Mouse (Mus musculus): ENCODE data around the gene Gm20388. TPM values are rescaled to one million over a fixed set of nuclear protein-coding genes. Genes with fewer than 3 reads are reported as not detected.

Gene Gm20388
- total and polyA plus RNA-seq, 2 experiments from 2014 or later, result 17.3 TPM; not detected in 1

- peaks cover 41% of the 10 kb centered on the region for H3K27me3 ChIP-seq (ENCODE audit: control insufficient read depth, insufficient read depth, low read length)
- H3K9ac ChIP-seq (replicated peaks; ENCODE audit: low read depth, low read length), result no peak overlapping the region
- H3K27ac ChIP-seq (ENCODE audit: low read depth), result no peak overlapping the region
- H3K4me3 ChIP-seq (ENCODE audit: low read depth, low read length), result no peak overlapping the region
- no peak overlapping the region for H3K4me2 ChIP-seq (ENCODE audit: low read depth, low read length)
- no peak for ATAC-seq (ENCODE audit: insufficient read depth, low read depth)
- no peaks in the 10 kb centered on the region for H3K36me3 ChIP-seq (replicated peaks; ENCODE audit: control insufficient read depth, insufficient read depth, low read length)
- no peaks in the 10 kb centered on the region for H3K4me1 ChIP-seq (ENCODE audit: control insufficient read depth, insufficient read depth)
- DNase-seq (ENCODE audit: low spot score), result no peak
- TF ChIP-seq CTCF (IDR thresholded peaks at IDR 0.05; ENCODE audit: low read depth) (no peak), EP300 (IDR thresholded peaks at IDR 0.05; ENCODE audit: low read depth) (no peak)
- 43% methylated on average over 19 of the region's 19 CpGs for WGBS
- no peaks in the 10 kb centered on the region for H3K9me3 ChIP-seq (replicated peaks; ENCODE audit: control insufficient read depth, low read length)
These were observed 2774.6 kb downstream of the Gm20388 start for GRCm38 (mm10) chr8:122685097-122685861.

- Histone ChIP-seq H3K9me3 (replicated peaks; ENCODE audit: control insufficient read depth, low read length) (no peaks in the 10 kb centered on the region), H3K27me3 (ENCODE audit: control insufficient read depth, insufficient read depth, low read length) (peaks cover 32% of the 10 kb centered on the region), H3K27ac (ENCODE audit: low read depth) (no peak overlapping the region), H3K9ac (replicated peaks; ENCODE audit: low read depth, low read length) (no peak overlapping the region), H3K4me2 (ENCODE audit: low read depth, low read length) (no peak overlapping the region), H3K4me3 (ENCODE audit: low read depth, low read length) (no peak overlapping the region), H3K36me3 (replicated peaks; ENCODE audit: control insufficient read depth, insufficient read depth, low read length) (no peaks in the 10 kb centered on the region), H3K4me1 (ENCODE audit: control insufficient read depth, insufficient read depth) (peaks cover 7% of the 10 kb centered on the region; the same call in 1 of the 2 replicates)
- 80% methylated on average over 9 of the region's 9 CpGs for WGBS
- no peak for TF ChIP-seq CTCF (IDR thresholded peaks at IDR 0.05; ENCODE audit: low read depth)
- no peak for TF ChIP-seq EP300 (IDR thresholded peaks at IDR 0.05; ENCODE audit: low read depth)
- DNase-seq (ENCODE audit: low spot score), result no peak
- no peak for ATAC-seq (ENCODE audit: insufficient read depth, low read depth)
These were observed 2776.2 kb downstream of the Gm20388 start for GRCm38 (mm10) chr8:122686879-122687278.

- Histone ChIP-seq H3K4me1 (ENCODE audit: control insufficient read depth, insufficient read depth) (peaks cover 7% of the 10 kb centered on the region; the same call in 1 of the 2 replicates), H3K4me2 (ENCODE audit: low read depth, low read length) (no peak overlapping the region), H3K27me3 (ENCODE audit: control insufficient read depth, insufficient read depth, low read length) (peaks cover 20% of the 10 kb centered on the region), H3K36me3 (replicated peaks; ENCODE audit: control insufficient read depth, insufficient read depth, low read length) (no peaks in the 10 kb centered on the region), H3K9ac (replicated peaks; ENCODE audit: low read depth, low read length) (no peak overlapping the region), H3K9me3 (replicated peaks; ENCODE audit: control insufficient read depth, low read length) (no peaks in the 10 kb centered on the region), H3K4me3 (ENCODE audit: low read depth, low read length) (no peak overlapping the region), H3K27ac (ENCODE audit: low read depth) (no peak overlapping the region)
- TF ChIP-seq EP300 (IDR thresholded peaks at IDR 0.05; ENCODE audit: low read depth) (no peak), CTCF (IDR thresholded peaks at IDR 0.05; ENCODE audit: low read depth) (no peak)
- DNase-seq (ENCODE audit: low spot score) (no peak), ATAC-seq (ENCODE audit: insufficient read depth, low read depth) (no peak)
- 61% methylated on average over 1 of the region's 1 CpGs for WGBS
These were observed 2778.7 kb downstream of the Gm20388 start for GRCm38 (mm10) chr8:122689315-122689714.

- peaks cover 9% of the 10 kb centered on the region; the same call in 1 of the 2 replicates for H3K4me1 ChIP-seq (ENCODE audit: control insufficient read depth, insufficient read depth)
- no peak overlapping the region for H3K9ac ChIP-seq (replicated peaks; ENCODE audit: low read depth, low read length)
- peaks cover 14% of the 10 kb centered on the region; the same call in 1 of the 2 replicates for H3K27me3 ChIP-seq (ENCODE audit: control insufficient read depth, insufficient read depth, low read length)
- H3K9me3 ChIP-seq (replicated peaks; ENCODE audit: control insufficient read depth, low read length), result no peaks in the 10 kb centered on the region
- TF ChIP-seq EP300 (IDR thresholded peaks at IDR 0.05; ENCODE audit: low read depth), result no peak
- no peak for TF ChIP-seq CTCF (IDR thresholded peaks at IDR 0.05; ENCODE audit: low read depth)
- WGBS, result 51% methylated on average over 6 of the region's 6 CpGs
- H3K4me3 ChIP-seq (ENCODE audit: low read depth, low read length), result no peak overlapping the region
- no peaks in the 10 kb centered on the region for H3K36me3 ChIP-seq (replicated peaks; ENCODE audit: control insufficient read depth, insufficient read depth, low read length)
- H3K4me2 ChIP-seq (ENCODE audit: low read depth, low read length), result no peak overlapping the region
- no peak overlapping the region for H3K27ac ChIP-seq (ENCODE audit: low read depth)
- DNase-seq (ENCODE audit: low spot score) (no peak), ATAC-seq (ENCODE audit: insufficient read depth, low read depth) (peak; percentile 30; the same call in 1 of the 2 replicates)
These were observed 2780.4 kb downstream of the Gm20388 start for GRCm38 (mm10) chr8:122691018-122691417.

GRCm38 (mm10) chr8:122692152-122692551 lies 2781.5 kb downstream of the Gm20388 start:
- H3K9ac ChIP-seq (replicated peaks; ENCODE audit: low read depth, low read length), result no peak overlapping the region
- no peak overlapping the region for H3K4me3 ChIP-seq (ENCODE audit: low read depth, low read length)
- peaks cover 8% of the 10 kb centered on the region; the same call in 1 of the 2 replicates for H3K27me3 ChIP-seq (ENCODE audit: control insufficient read depth, insufficient read depth, low read length)
- H3K36me3 ChIP-seq (replicated peaks; ENCODE audit: control insufficient read depth, insufficient read depth, low read length), result no peaks in the 10 kb centered on the region
- DNase-seq (ENCODE audit: low spot score), result no peak
- TF ChIP-seq EP300 (IDR thresholded peaks at IDR 0.05; ENCODE audit: low read depth) (no peak), CTCF (IDR thresholded peaks at IDR 0.05; ENCODE audit: low read depth) (no peak)
- WGBS, result 74% methylated on average over 8 of the region's 8 CpGs
- H3K27ac ChIP-seq (ENCODE audit: low read depth), result no peak overlapping the region
- H3K4me2 ChIP-seq (ENCODE audit: low read depth, low read length), result no peak overlapping the region
- H3K9me3 ChIP-seq (replicated peaks; ENCODE audit: control insufficient read depth, low read length), result no peaks in the 10 kb centered on the region
- ATAC-seq (ENCODE audit: insufficient read depth, low read depth), result no peak
- H3K4me1 ChIP-seq (ENCODE audit: control insufficient read depth, insufficient read depth), result peaks cover 16% of the 10 kb centered on the region; the same call in 1 of the 2 replicates
